Mouse (Mus musculus) limb, embryonic 13.5 days (tissue): Measurements from ENCODE around the gene Scgb2b7. TPM values are rescaled to one million over a fixed set of nuclear protein-coding genes. Genes with fewer than 3 reads are reported as not detected.
"Not testable (repeated sequence)": the region's sequence is repeated elsewhere in the genome, so short reads cannot be mapped to it uniquely, and the experiment has no call there.

Source experiments
- ATAC-seq: fragments of 200-750 bp; cut with Nextera tagmentation; 2 replicates; pipeline ENCODE4 v1.8.0; 2017; ENCODE audit warnings: low read depth, moderate number of reproducible peaks, moderate TSS enrichment; ENCODE audit not compliant: low FRiP score
- H3K27ac ChIP-seq: fragments of 300-500 bp; sonication (generic); 2 replicates; pipeline ENCODE4 v1.5.1; 2015; ENCODE audit warnings: inconsistent platforms, mild to moderate bottlenecking, moderate library complexity
- H3K27me3 ChIP-seq: fragments of 300-500 bp; sonication (generic); 2 replicates; pipeline ENCODE4 v1.6.1; 2015; ENCODE audit warnings: mild to moderate bottlenecking, inconsistent platforms
- H3K36me3 ChIP-seq: fragments of 300-500 bp; sonication (generic); 2 replicates; pipeline ENCODE4 v1.6.1; 2015; ENCODE audit warnings: inconsistent platforms, mild to moderate bottlenecking, moderate library complexity
- H3K4me1 ChIP-seq: fragments of 300-500 bp; sonication (generic); 2 replicates; pipeline ENCODE4 v1.6.1; 2015; ENCODE audit warnings: inconsistent platforms
- H3K4me2 ChIP-seq: fragments of 300-500 bp; sonication (generic); replicated peaks from 2 replicates; pipeline ENCODE4 v1.6.1; 2015; ENCODE audit warnings: inconsistent platforms, mild to moderate bottlenecking, moderate library complexity
- H3K4me3 ChIP-seq: fragments of 300-500 bp; sonication (generic); 2 replicates; pipeline ENCODE4 v1.5.1; 2015; ENCODE audit warnings: moderate library complexity, mild to moderate bottlenecking, inconsistent platforms
- H3K9ac ChIP-seq: fragments of 300-500 bp; sonication (generic); 2 replicates; pipeline ENCODE4 v1.6.1; 2015; ENCODE audit warnings: mild to moderate bottlenecking, inconsistent platforms
- H3K9me3 ChIP-seq: fragments of 300-500 bp; sonication (generic); 2 replicates; pipeline ENCODE4 v1.6.1; 2016; ENCODE audit warnings: inconsistent platforms
- WGBS: fragments of 180-500 bp; shearing (Covaris S2); methylation state at CpG from one replicate; pipeline ENCODE4 v1.1.7; 2015; 5-methylcytosine and 5-hydroxymethylcytosine counted together
- polyA plus RNA-seq: library from polyadenylated mRNA; unstranded; fragments of >200 nt; fragmentation: Nextera tagmentation; extraction: Ambion mirVana; gene quantifications from 2 replicates; pipeline ENCODE4 v1.2.1, GENCODE M21; 2015

Scgb2b7 gene
- polyA plus RNA-seq: not detected in 2 replicates

DNA sequence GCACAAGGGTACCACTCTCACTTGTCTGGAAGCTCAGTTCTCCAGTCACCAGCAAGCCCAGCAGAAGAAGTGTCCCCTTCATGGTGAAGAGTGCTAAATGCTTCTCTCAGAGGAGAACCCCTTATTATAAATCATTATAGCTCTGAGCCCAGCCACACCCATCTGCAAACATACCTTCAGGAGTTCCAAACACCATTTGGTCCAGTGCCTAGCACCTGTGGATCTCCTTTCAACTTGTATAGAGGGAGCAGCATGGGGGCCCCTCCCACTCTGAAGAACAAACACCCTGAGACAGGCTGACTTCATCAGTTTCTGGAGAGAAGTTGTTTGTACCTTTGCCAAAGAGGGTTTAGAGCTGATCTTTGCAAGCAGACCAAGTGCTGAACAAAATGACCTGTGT, at the start of gene Scgb2b7:
Gene Scgb2b7 (minus strand): TSS at position 101 of the 400 bp plus-strand sequence.
- not testable (repeated sequence) for H3K4me2 ChIP-seq, H3K27me3 ChIP-seq, H3K9ac ChIP-seq, H3K4me1 ChIP-seq, H3K4me3 ChIP-seq, H3K36me3 ChIP-seq, ATAC-seq, H3K27ac ChIP-seq
- peaks cover 12% of the 10 kb centered on the region; the same call in 1 of the 2 replicates for H3K9me3 ChIP-seq

DNA sequence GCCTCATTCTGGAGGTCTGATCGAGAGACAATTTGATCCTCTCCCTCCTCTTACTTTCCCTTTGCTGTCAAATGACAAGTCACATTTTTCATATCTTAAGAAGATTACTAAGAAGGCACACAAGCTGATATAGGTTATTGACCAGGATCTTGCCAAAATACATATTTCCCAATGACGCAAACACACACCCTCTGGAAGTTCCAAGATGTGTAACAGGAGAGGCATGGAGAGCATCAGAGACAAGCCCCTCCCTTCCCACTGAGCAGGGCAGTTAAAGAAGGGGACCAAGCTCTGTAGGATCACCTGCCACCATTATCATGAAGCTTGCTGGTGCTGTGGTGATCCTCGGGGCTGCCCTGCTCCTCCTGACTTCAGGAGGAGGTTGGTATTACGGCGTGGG, 6.8 kb upstream of the Scgb2b7 start, which contains the start of gene Scgb1b7:
Gene Scgb1b7 (plus strand): TSS at position 301 of the 400 bp plus-strand sequence.
- H3K27ac ChIP-seq, H3K4me1 ChIP-seq, H3K4me3 ChIP-seq, H3K9me3 ChIP-seq, H3K27me3 ChIP-seq, H3K9ac ChIP-seq, H3K4me2 ChIP-seq, H3K36me3 ChIP-seq, ATAC-seq: not testable (repeated sequence)
- 91% methylated on average over 3 of the region's 5 CpGs for WGBS

Other genes with a start within 250 kb of the Scgb2b7 start
- not detected in 2 replicates for gene Scgb1b7, start 6.9 kb upstream of the Scgb2b7 start, polyA plus RNA-seq